Mouse (Mus musculus): ENCODE measurements around the gene Tmem203.

Gene Tmem203

DNA sequence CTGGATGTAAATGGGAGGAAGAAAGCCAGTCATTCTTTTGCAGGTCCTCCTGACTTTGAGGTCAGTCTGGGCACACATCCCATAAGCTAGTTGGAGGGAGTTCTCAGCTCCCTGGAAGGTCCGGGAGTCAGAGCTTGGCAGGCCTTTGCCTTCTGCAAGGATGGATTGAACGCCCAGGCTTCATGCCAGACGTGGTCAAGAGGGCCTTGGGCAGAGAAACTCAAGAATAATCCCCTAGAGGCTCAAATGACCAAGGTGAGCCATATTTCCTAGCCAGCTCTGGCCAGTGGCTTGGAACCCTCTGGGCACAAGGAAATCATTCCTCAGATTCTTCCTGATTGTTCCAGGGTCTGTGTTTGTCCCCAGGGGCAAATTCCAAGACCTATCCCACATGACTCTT, 9.6 kb downstream of the Tmem203 start:
- DNase-seq = no peak

DNA sequence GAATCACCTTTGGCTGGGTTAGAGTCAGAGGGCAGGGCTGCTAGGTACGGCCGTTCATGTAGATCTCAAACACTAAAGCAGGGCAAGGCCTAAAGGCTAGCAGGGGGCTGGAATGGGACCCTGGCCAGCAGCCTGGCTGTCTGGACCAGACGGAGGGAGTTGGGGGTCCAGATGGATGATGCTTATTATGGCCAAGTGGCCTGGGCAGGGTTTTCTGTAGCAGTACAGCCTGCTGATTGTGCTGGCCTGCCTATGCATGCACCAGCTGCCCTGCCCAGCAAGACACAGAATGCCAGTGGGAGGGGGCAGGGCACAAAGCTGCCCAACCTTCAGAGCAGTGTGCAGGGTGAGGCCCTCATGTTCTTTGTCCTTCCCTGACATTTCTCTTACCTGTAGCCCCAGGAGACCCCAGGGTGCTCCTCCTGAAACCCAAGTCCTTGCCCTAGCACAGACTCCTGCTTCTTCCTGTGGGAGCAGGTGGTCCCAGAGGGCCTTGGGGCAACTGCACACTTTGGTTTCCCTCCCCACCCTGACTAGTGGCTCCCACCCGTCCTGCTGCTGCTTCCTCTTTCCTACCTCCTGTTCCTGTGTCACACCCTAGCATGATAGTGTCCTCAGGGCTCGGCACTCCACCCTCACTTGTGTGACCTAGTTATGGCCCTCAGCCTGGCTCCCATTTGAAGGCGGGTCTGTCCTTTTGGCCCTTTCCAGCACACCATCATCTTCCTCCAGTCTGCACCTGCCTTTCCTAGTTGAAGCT, 10.8 kb downstream of the Tmem203 start:
- DNase-seq = no peak

DNA sequence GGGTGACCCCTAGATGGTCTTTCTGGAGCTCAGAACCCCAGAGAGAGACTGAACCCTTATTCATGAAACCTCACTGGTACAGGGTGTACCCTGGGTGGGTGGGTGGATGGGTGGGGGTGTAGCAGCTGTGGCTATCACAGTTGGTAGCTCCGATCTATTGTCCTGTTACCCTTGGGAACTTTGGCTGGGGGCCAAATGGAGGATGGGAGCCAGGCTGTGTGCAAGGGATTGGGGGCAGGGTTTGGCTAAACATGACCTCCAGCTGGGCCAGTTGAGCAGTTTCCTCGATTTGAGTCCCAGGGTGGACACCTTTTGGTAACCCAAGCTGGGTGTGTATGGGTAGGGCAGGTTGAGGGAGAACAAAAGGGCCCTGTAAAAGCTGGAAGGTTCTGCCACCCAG, 11.5 kb downstream of the Tmem203 start:
- DNase-seq = no peak

DNA sequence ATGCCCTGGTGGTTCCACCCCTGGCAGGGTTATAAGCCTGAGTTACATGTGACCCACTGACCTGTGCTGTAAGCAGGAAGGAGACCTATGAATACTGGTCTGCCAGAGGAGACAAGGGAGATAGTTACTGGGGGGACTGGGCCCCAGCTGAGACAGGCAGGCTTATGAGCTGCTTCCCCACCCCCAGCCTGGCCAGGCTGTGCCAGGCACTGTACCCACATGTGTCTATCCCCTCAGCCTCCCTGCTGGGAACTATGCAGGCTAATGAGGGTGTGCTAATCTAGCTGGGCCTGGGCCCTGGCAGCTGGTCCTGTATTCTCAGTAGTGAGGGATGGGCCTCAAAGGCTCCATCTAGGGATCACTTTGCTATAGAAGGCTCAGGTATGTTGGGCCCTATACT, 12.0 kb downstream of the Tmem203 start:
- no peak for DNase-seq

DNA sequence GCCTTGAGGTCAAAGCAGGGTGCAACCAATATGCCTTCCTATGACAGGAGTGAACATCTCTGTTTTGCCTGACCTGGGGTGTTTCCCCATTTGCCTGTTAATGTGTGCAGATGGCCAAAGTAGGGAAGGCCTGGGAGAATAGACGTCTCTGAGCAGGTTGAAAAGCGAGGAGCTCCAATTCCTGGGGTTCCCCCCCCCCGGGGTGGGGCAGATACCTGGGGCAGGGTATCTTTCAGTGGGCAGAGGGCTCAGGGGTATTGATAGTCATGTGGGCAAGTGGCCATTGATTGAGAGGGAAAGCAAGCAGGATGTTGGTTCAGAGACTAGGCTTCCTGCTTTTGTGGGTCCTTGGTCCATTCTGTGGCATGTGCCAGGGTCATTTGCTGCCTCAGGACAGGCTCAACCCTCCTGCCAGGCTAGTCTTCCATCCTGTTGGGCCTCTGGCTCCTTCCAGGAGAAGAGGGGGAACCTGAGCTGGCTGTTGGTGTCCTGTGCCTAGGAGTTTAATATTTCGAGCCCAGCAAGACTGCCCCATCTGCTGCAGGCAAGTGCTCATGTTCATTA, 12.6 kb downstream of the Tmem203 start:
- DNase-seq = no peak

DNA sequence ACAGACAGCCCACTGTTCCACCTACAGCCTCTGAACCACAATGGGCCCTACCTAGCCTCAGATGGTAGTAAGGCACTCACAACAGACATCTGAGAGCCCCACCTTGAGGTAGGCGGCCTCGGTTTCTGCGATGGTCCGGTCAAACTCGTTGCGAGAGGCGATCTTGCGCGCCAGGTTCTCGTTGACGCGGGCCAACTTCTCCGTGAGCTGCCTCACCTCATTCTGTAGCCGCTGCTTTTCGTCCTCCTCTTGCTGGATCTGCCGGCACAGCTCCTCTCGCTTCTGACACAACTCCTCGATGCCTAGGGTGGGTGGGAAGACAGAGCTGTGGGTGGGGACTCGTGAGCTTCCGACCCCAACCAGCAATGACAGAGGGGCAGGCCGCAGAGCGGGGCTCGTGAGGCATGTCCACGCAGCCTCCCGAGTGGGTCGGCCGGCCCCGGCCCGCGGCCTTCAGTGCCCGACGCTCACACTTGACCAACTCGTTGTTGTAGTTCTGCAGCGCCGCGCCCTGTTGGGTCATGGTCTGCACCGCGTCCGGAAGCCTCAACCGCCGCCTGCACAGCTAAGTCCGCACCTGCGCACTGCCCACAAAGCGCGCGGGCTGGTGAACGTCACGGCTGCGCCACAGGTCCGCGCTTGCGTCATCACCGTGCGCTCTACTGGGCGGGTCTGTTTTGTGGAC, 16.7 kb downstream of the Tmem203 start, which contains the start of the genes Ssna1 and Anapc2:
TSS of gene Ssna1 (minus strand) at position 612 of the 685 bp plus-strand sequence.
TSS of gene Anapc2 (plus strand) at position 652 of the 685 bp plus-strand sequence.
- DNase-seq = peak; percentile 97

DNA sequence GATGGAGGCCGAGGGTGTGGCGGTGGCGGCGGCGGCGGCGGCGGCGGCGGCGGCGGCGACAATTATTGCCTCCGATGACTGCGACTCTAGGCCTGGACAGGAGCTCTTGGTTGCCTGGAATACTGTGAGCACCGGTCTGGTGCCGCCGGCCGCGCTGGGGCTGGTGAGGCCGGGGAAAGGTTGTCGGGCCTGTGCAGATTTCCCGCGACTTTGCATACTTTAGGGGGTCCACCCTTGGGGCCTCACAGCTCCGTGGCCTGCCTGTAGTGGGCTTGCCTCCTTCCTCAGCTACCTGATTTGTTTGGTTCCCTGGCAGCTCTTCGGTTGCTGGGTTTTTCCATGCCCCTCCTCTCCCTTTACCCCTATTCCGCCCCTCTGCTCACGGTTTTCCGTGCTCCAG, 17.3 kb downstream of the Tmem203 start:
- DNase-seq = no peak

DNA sequence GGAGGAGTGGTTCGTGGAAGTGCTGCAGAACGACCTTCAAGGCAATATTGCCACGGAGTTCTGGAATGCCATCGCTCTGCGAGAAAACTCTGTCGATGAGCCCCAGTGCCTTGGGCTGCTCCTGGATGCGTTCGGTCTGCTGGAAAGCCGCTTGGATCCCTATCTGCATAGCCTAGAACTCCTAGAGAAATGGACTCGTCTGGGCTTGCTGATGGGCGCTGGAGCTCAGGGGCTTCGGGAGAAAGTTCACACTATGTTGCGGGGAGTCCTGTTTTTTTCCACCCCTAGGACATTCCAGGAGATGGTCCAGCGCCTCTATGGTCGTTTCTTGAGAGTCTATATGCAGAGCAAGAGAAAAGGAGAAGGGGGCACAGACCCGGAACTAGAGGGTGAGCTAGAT, 17.8 kb downstream of the Tmem203 start:
- DNase-seq = no peak

DNA sequence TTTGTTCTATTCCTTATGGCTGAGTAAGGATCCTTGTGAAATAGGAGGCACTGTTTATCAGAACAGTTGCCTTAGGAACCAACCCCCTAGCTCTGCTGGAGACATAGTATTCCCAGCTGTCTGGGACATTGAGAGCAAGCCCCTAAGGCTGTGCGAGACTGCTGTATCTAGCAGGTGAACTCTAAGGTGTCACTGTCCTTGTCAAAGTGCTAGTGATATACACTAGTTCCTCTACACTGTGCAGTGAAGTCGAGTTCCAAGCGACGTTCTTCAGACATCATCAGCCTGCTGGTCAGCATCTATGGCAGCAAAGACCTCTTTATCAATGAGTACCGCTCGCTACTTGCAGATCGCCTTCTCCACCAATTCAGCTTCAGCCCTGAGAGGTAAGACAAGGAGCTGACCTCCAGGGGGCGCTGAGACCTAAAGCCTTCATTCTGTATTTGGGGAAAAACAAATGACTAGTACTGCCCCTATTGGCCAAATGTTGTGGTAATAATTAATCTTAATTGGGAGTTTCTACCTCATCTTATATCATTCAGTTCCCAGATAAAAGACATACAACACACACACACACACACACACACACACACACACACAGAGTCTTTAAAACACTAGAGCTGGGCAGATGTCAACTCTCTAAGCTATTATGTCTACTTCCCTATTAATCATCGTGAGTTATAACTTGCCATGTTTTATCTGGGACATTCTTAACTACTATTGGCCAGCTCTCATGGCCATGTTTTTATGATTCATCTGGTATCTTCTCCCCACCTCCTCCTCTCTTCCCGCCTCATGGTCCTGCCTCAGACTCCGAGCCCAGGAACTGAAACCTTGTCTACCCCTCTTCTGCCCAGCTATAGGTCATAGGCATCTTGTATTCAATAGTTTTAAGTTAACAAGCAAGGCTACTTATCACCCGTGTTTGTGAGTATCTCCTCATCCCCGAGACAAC, 24.0 kb downstream of the Tmem203 start:
- DNase-seq = peak; percentile 76

DNA sequence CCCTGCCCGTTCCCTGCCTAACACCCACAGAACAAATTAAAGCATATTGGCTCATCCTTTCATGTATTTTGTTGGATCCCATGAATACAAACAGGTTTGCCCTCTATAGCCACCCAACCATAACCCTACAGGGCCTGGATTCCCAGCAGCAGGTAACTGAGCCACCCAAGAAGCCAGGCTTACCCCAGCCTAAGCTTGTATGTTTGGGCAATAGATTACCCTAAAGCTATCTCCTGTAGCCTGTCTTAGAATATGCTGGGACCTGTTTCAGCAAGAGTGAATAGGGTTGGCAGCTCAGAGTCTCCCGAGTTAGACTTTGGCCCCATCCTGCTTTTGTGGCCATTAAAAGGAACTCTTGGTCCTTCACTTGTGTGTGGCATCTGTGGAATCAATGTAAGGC, 30.3 kb downstream of the Tmem203 start:
- no peak for DNase-seq

DNA sequence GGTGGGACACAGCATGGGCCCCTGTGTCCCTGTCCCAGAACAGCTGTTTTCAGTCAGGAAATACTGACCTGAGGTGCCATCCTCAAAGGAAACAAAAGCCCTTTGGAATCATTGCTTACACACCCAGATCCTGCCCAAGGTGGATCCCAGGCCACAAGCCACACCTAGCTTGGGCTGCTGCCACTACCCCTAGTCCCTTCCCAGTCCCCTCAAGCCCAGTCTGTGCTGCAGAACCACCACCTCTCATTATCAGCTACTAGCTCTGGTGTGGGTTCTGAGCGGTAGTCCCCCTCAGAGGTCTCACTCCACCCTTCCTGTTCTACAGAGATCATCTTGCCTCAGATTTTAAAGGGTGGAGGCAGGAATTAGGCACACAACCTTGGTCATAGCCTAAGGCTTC, 31.1 kb downstream of the Tmem203 start:
- DNase-seq = no peak

DNA sequence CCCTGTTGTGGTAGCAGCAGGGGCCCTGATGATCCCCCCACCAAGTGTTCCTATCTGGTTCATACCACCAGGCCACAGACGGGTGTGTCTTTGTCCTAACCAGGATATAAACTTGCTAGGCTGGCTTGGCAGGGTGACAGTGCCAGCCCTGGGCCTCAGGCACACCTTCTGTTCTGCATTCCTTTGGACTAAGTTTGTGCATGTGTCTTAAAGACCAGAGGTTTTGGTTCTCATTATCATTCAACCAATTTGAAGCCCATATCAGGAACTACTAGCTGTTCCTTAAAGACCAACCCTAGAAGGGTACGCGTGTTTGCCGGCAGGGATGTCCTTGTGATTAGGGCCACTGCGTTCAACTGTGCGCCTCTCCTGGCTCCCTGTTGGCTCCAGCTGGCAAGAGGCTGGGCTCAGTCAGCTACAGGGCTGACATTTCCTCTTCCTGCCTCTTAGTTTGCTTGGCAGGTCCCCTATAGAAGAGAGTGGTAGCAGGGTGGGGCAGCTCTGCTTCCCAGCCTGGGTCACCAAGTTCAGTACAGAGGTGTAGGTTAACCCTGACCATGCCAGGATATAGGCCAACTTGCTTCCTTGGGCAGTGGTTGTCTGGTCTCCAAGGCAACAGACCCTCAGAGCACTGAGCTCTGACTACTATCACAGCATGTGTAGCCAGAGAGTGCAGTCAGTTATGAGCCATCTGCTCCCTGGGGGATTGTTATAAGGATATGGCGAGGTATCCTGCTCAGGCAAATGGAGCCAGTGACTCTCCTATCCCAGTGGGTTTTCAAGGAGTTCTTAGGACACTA, 31.8 kb downstream of the Tmem203 start:
- no peak for DNase-seq

DNA sequence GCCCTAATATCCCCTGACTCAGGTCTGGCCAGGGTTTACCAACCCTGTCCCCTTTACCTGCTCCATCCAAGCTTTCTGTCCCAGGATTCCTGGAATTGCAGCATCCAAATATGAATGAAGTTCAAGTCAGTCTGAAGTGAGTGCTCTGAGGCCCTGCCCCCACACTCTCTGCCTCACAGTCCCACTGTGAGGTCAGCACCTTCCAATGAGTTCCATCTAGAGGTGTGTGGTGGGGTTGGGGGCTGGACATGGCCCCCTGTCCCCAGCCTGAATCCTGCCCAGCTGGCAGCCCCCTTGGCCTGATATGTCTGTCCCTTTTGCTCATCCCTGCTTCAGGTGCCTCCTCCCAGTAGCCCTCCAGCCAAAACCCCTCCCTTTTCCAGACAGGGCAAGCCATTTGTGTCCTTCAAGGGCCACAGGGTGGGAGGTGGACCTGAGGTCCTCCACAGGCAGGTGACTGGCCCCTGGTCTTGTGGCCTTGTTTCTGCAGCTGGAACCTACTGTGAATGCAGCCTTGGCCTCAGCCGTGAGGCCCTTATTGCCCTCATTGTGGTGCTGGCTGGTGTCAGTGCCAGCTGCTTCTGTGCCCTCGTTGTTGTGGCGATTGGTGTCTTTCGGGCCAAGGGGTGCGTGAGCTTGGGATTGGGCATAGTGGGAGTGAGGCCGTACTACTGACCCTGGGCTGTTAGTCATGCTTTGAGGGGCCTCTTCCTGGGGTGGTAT, 32.8 kb downstream of the Tmem203 start, which contains the start of gene Tmem210:
TSS of gene Tmem210 (plus strand) at position 219 of the 723 bp plus-strand sequence.
- no peak for DNase-seq

DNA sequence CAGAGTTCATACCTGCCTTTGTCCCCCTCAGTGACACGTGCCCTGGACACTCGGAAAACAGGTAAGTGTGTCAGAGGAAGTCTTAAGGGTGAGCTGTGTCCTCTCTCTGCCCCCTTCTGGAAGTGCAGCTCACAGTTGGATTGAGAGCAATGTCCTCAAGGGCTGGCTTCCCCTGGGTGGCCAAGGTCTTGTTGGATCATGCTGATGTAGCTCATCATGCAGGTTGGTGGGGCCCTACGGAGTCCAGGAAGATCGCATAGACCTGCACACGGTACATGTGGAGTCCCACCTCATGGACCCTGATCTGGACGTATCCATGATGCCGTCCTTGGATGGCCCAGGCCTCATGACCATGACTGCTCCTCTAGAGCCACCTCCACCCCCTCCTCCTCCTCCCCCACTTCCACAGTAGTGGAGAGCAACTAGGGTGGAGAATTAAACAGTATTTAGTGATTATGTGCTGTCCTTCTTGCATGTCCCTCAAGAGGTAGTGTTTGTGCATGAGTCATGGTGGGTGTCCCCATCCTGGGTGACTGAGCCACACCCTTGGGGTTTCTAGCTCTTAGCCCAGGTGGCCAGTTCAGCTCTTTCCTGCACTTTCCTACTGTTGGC, 33.6 kb downstream of the Tmem203 start:
- DNase-seq = no peak

DNA sequence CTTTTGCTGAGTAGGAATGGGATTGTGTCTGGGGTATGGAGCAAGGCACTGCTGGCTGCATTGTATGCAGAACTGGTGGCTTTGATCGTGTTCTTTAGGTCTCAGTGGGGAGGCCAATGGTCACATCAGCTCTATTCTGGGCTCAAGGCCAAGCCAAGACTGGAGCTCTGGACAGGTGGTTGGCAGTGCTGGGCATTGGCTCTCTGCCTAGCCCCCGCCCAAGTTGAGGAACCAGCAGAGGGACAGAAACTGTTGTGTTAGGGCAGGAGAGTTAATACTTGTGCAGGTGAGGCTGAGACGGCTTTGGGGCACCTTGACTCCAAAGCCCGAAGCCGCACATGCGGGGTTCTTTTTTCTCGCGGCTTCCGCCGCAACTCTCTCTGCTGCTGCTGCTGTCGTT, 34.4 kb downstream of the Tmem203 start, which contains the start of gene Lrrc26:
TSS of gene Lrrc26 (plus strand) at position 265 of the 400 bp plus-strand sequence.
- DNase-seq = no peak

DNA sequence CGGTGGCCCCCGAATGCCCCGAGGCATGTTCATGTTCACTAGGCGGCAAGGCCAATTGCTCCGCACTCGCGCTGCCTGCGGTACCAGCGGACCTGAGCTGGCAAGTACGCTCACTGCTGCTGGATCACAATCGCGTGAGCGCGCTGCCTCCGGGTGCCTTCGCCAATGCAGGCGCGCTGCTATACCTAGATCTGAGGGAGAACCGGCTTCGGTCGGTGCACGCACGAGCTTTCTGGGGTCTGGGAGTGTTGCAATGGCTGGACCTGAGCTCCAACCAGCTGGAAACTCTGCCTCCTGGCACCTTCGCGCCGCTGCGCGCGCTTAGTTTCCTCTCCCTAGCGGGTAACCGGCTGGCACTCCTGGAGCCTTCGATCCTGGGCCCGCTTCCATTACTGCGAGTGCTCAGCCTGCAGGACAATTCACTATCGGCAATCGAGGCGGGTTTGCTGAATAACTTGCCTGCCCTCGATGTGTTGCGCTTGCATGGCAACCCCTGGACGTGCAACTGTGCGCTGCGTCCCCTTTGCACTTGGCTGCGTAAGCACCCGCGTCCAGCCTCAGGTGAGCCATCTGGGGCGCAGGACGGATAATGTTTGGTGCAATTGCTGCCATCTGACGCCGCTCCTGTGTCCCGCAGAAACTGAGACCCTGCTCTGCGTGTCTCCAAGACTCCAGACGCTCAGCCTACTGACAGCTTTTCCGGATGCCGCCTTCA, 35.0 kb downstream of the Tmem203 start:
- no peak for DNase-seq

DNA sequence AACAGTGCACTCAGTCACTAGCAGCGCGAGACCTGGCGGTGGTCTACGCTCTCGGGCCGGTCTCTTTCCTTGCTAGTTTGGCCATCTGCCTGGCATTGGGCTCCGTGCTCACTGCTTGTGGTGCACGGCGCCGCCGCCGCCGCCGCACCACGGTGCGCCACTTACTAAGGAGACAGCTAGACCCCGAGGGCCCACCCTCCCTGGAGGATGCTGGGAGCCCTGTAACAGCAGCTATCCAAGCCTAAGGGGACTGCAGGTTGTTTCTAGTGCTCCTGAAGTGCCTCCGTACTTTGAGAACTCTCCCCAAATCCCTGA, 35.5 kb downstream of the Tmem203 start:
- no peak for DNase-seq

DNA sequence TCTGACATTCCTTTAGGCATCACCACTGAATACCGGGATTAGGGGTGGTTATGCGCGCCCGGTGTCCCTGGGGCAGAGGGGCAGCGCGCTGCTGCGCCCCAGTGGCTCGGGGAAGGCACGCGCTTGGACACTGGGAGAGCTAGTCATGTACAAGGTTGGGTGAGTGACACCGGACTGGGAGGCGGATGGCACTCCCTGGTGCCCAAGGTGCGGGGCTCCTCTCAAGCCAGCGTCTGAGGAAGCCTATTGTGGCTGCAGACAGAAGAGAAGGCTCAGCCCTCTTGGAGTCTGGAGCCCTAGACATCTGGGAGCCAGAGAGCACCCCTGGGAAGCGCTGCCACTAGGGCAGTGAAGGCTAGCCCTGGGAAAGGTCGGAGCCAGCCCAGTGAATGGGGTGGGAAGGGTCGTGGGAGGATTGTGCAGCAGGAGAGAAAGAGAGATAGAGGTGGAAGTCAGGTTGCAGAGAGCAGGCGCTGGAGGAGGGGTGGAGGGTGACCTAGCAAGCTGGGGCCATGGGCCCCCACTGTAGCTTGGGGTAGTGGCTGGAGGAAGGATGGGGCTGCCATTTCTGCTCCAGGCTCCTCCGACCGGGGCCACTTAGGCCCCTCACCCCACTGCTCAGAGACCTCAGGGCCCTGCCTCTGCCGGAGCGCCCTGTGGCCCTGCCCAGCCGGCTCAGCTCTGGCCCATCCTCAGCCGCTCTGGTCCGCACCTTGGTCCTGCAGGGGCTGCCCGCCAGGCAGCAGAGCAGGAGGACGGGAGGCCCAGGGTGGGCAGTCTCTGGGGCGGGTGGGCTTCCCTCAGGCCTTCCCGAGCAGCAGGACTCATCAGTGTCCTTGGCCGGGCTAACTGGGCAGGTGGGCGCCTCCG, 36.2 kb downstream of the Tmem203 start:
- no peak for DNase-seq

DNA sequence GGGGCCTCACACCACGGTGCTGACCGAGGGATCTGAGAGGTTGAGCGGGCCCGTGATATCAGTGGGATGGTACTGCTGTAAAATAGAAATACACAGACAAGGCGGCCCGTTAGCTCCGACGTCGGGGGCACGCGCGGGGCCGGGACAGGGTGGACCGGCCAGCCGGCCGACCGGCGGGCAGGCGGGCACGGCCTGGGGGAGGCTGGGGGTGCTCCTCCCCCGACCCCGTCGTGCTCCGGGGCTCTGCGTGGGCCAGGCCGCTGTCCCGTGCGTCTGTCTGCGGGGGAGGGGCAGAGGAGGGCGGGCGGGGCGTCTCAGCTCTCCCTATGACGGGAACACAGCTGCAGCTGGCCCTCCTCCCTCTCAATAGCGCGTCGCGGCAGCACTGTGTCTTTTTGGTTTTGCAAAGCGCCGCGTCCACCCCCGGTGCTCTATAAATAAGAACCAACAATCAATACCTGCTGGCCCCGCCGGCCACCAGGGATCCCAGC, 36.9 kb downstream of the Tmem203 start:
- DNase-seq = no peak
